Mouse (Mus musculus) ES-E14 (cell line): ENCODE results near the gene Tmem104. TPM values are rescaled to one million over a fixed set of nuclear protein-coding genes. Genes with fewer than 3 reads are reported as not detected.

Experiments
- DNase-seq: peaks from one replicate; pipeline ENCODE4 v3.0.0-alpha.2; 2013; ENCODE audit warnings: low read depth, low spot score
- H3K27ac ChIP-seq: 2 replicates; pipeline ENCODE4 v1.5.1; 2012; ENCODE audit warnings: low read depth, mild to moderate bottlenecking, low read length, moderate library complexity, mixed read lengths; ENCODE audit not compliant: poor library complexity, insufficient read depth, severe bottlenecking
- H3K36me3 ChIP-seq: 2 replicates; pipeline ENCODE4 v1.6.1; 2012; ENCODE audit warnings: mild to moderate bottlenecking, low read length, moderate library complexity, mixed read lengths; ENCODE audit not compliant: control insufficient read depth, poor library complexity, insufficient read depth, severe bottlenecking
- H3K4me1 ChIP-seq, 2 experiments: fragments of 150-350 bp in 1 of 2; sonication (generic) in 1 of 2; 2 replicates each; pipeline ENCODE4 v1.6.1; 2012; ENCODE audit warnings: low read length in 2 of 2, mild to moderate bottlenecking in 1 of 2, mixed read lengths in 1 of 2; ENCODE audit not compliant: control insufficient read depth in 2 of 2, insufficient read depth in 2 of 2, poor library complexity in 1 of 2
- H3K4me3 ChIP-seq, 2 experiments: fragments of 150-350 bp in 1 of 2; sonication (generic) in 1 of 2; 2 replicates each; pipeline ENCODE4 v1.5.1; 2012; ENCODE audit warnings: low read length in 2 of 2, low read depth in 1 of 2, mild to moderate bottlenecking in 1 of 2, mixed read lengths in 1 of 2; ENCODE audit not compliant: insufficient read depth in 1 of 2, poor library complexity in 1 of 2, severe bottlenecking in 1 of 2
- H3K9ac ChIP-seq: 2 replicates; pipeline ENCODE4 v1.6.1; 2012; ENCODE audit warnings: low read depth, mild to moderate bottlenecking, low read length, mixed read lengths; ENCODE audit not compliant: poor library complexity, insufficient read depth, severe bottlenecking
- H3K9me3 ChIP-seq: fragments of 150-350 bp; sonication (generic); 2 replicates; pipeline ENCODE4 v1.6.1; 2012; ENCODE audit warnings: low read depth, mild to moderate bottlenecking, low read length; ENCODE audit not compliant: control insufficient read depth, insufficient read depth
- CHD2 ChIP-seq: IDR thresholded peaks from 2 replicates; pipeline ENCODE4 v1.6.1; 2014; ENCODE audit warnings: mild to moderate bottlenecking, low read depth, low read length, inconsistent platforms
- HCFC1 ChIP-seq: IDR thresholded peaks from 2 replicates; pipeline ENCODE4 v1.6.1; 2012; ENCODE audit warnings: low read length, inconsistent platforms, borderline replicate concordance; ENCODE audit not compliant: insufficient read depth
- MAFK ChIP-seq: IDR thresholded peaks from 2 replicates; pipeline ENCODE4 v1.6.1; 2014; ENCODE audit warnings: mild to moderate bottlenecking, low read depth, low read length, inconsistent platforms; ENCODE audit not compliant: insufficient read depth
- ZC3H11A ChIP-seq: IDR thresholded peaks from 2 replicates; pipeline ENCODE4 v1.6.1; 2012; ENCODE audit warnings: low read depth, mild to moderate bottlenecking, inconsistent platforms, low read length, borderline replicate concordance
- ZNF384 ChIP-seq: IDR thresholded peaks from 2 replicates; pipeline ENCODE4 v1.6.1; 2012; ENCODE audit warnings: low read depth, low read length, inconsistent platforms
- in situ Hi-C, 2 experiments: fragments of 600-800 bp; cut with MboI; formaldehyde crosslinking; loops; one replicate each; pipeline ENCODE4 v1.15.1; 2025; ENCODE audit warnings: low sequenced_read_pairs in 2 of 2, inconsistent platforms in 1 of 2; ENCODE audit not compliant: unreplicated experiment in 2 of 2
- total RNA-seq: library from RNA; depleted of rRNA; stranded (reverse); fragments of 300-350 nt; gene quantifications from 2 replicates; pipeline ENCODE4 v1.2.3, GENCODE M21; 2012

The Tmem104 gene
- total RNA-seq, 1 experiment = 14.7 TPM

- peak; percentile 77 for DNase-seq
- Histone ChIP-seq H3K27ac (no peak overlapping the region), H3K36me3 (no peaks in the 10 kb centered on the region), H3K9ac (no peak overlapping the region), H3K4me3 (peak overlapping the region; percentile 22 to 54; a peak in 2 of 4 replicates), H3K9me3 (no peaks in the 10 kb centered on the region), H3K4me1 (peaks cover 0 to 9% of the 10 kb centered on the region in 2 experiments; a peak in 1 of 4 replicates)
- no peak for TF ChIP-seq ZC3H11A
- TF ChIP-seq ZNF384 = no peak
- TF ChIP-seq HCFC1 = no peak
- TF ChIP-seq CHD2 = no peak
- TF ChIP-seq MAFK = no peak
- in situ Hi-C loops = no loop called here
Measured at GRCm38 (mm10) chr11:115257775-115258510, 70.7 kb downstream of the Tmem104 start.

GRCm38 (mm10) chr11:115259134-115259533 lies 71.8 kb downstream of the Tmem104 start:
- H3K9ac ChIP-seq = no peak overlapping the region
- H3K27ac ChIP-seq = no peak overlapping the region
- in situ Hi-C loops = no loop called here
- H3K9me3 ChIP-seq = no peaks in the 10 kb centered on the region
- H3K36me3 ChIP-seq = no peaks in the 10 kb centered on the region
- H3K4me1 ChIP-seq = peaks cover 0 to 11% of the 10 kb centered on the region in 2 experiments; a peak in 1 of 4 replicates
- TF ChIP-seq MAFK (no peak), ZC3H11A (no peak), CHD2 (no peak), HCFC1 (no peak)
- DNase-seq = no peak
- H3K4me3 ChIP-seq = no peak overlapping the region

- H3K27ac ChIP-seq = no peak overlapping the region
- no peak overlapping the region for H3K9ac ChIP-seq
- in situ Hi-C loops = no loop called here
- H3K4me1 ChIP-seq = peaks cover 0 to 12% of the 10 kb centered on the region in 2 experiments; a peak in 1 of 4 replicates
- TF ChIP-seq ZNF384 (no peak), ZC3H11A (no peak), MAFK (no peak), HCFC1 (no peak), CHD2 (no peak)
- no peak overlapping the region for H3K4me3 ChIP-seq
- no peak for DNase-seq
- H3K9me3 ChIP-seq = no peaks in the 10 kb centered on the region
- peaks cover 2% of the 10 kb centered on the region; the same call in 1 of the 2 replicates for H3K36me3 ChIP-seq
Measured at GRCm38 (mm10) chr11:115262954-115263353, 75.7 kb downstream of the Tmem104 start.

- H3K9me3 ChIP-seq = no peaks in the 10 kb centered on the region
- in situ Hi-C loops = no loop called here
- DNase-seq = no peak
- peaks cover 5% of the 10 kb centered on the region for H3K36me3 ChIP-seq
- peaks cover 0 to 9% of the 10 kb centered on the region in 2 experiments; a peak in 1 of 4 replicates for H3K4me1 ChIP-seq
- no peak overlapping the region for H3K9ac ChIP-seq
- H3K4me3 ChIP-seq = no peak overlapping the region
- TF ChIP-seq MAFK (no peak), HCFC1 (no peak)
- no peak overlapping the region for H3K27ac ChIP-seq
Measured at GRCm38 (mm10) chr11:115264136-115264861, 77.0 kb downstream of the Tmem104 start.
